Mouse (Mus musculus) bone marrow macrophage, adult 2 months (primary cell): ENCODE measurements around the gene Pla2g1b. TPM values are rescaled to one million over a fixed set of nuclear protein-coding genes. Genes with fewer than 3 reads are reported as not detected.

Experiments used
- H3K27ac ChIP-seq: 2 replicates; pipeline ENCODE4 v1.5.1; 2012; ENCODE audit warnings: low read depth, low read length; ENCODE audit not compliant: insufficient read depth
- H3K4me1 ChIP-seq: 2 replicates; pipeline ENCODE4 v1.6.1; 2012; ENCODE audit warnings: low read length; ENCODE audit not compliant: control insufficient read depth, insufficient read depth
- H3K4me3 ChIP-seq: 2 replicates; pipeline ENCODE4 v1.5.1; 2012; ENCODE audit warnings: mild to moderate bottlenecking, low read length, moderate library complexity; ENCODE audit not compliant: insufficient read depth
- CTCF ChIP-seq: IDR thresholded peaks from 2 replicates; pipeline ENCODE4 v1.5.1; 2012; ENCODE audit warnings: low read depth, mild to moderate bottlenecking, low read length, moderate library complexity
- POLR2A ChIP-seq: IDR thresholded peaks from 2 replicates; pipeline ENCODE4 v1.6.1; 2012; ENCODE audit warnings: mild to moderate bottlenecking, low read depth, low read length, borderline replicate concordance
- polyA plus RNA-seq: library from polyadenylated mRNA; stranded (reverse); fragments of >200 nt; gene quantifications from 2 replicates; pipeline ENCODE4 v1.2.4, GENCODE M21; 2012; ENCODE audit not compliant: missing spikeins, insufficient read depth, insufficient read length

The Pla2g1b gene
- polyA plus RNA-seq, 1 experiment, result not detected

GRCm38 (mm10) chr5:115485489-115486205, 19.6 kb downstream of the Pla2g1b start:
- Histone ChIP-seq H3K27ac (no peak overlapping the region), H3K4me3 (no peak overlapping the region), H3K4me1 (peaks cover 12% of the 10 kb centered on the region)
- TF ChIP-seq POLR2A (no peak), CTCF (no peak)

- Histone ChIP-seq H3K4me1 (peaks cover 12% of the 10 kb centered on the region), H3K4me3 (no peak overlapping the region), H3K27ac (no peak overlapping the region)
- TF ChIP-seq CTCF (no peak), POLR2A (no peak)
Measured at GRCm38 (mm10) chr5:115486726-115487125, 20.7 kb downstream of the Pla2g1b start.

- Histone ChIP-seq H3K4me3 (no peak overlapping the region), H3K4me1 (peaks cover 16% of the 10 kb centered on the region), H3K27ac (no peak overlapping the region)
- TF ChIP-seq POLR2A (no peak), CTCF (no peak)
Measured at GRCm38 (mm10) chr5:115487353-115487752, 21.3 kb downstream of the Pla2g1b start.

GRCm38 (mm10) chr5:115487942-115488580, 22.0 kb downstream of the Pla2g1b start:
- peak; percentile 50; the same call in 1 of the 2 replicates for TF ChIP-seq CTCF
- TF ChIP-seq POLR2A, result no peak
- Histone ChIP-seq H3K4me3 (0 out of 2 replicates have a peak overlapping the region, but pooled peaks have one; percentile 49), H3K27ac (peak overlapping the region; percentile 97), H3K4me1 (peaks cover 16% of the 10 kb centered on the region)

- Histone ChIP-seq H3K4me1 (peaks cover 20% of the 10 kb centered on the region), H3K4me3 (peak overlapping the region; percentile 49), H3K27ac (peak overlapping the region; percentile 99)
- TF ChIP-seq CTCF, result no peak
- TF ChIP-seq POLR2A, result peak; percentile 89
Measured at GRCm38 (mm10) chr5:115488841-115489698, 23.0 kb downstream of the Pla2g1b start.

- peak overlapping the region; percentile 99 for H3K27ac ChIP-seq
- peaks cover 18% of the 10 kb centered on the region for H3K4me1 ChIP-seq
- peak overlapping the region; percentile 38 for H3K4me3 ChIP-seq
- peak; percentile 97 for TF ChIP-seq POLR2A
- TF ChIP-seq CTCF, result no peak
Measured at GRCm38 (mm10) chr5:115489699-115490637, 23.9 kb downstream of the Pla2g1b start.

GRCm38 (mm10) chr5:115490638-115491000, 24.6 kb downstream of the Pla2g1b start:
- H3K27ac ChIP-seq, result no peak overlapping the region

GRCm38 (mm10) chr5:115491076-115491475, 25.0 kb downstream of the Pla2g1b start:
- TF ChIP-seq CTCF (no peak), POLR2A (no peak)
- H3K4me1 ChIP-seq, result peaks cover 16% of the 10 kb centered on the region
- no peak overlapping the region for H3K27ac ChIP-seq
- no peak overlapping the region for H3K4me3 ChIP-seq

More at GRCm38 (mm10) chr5:115490638-115491000, 24.6 kb downstream of the Pla2g1b start:
- H3K4me3 ChIP-seq, result peak overlapping the region; percentile 12; the same call in 1 of the 2 replicates
- TF ChIP-seq POLR2A, result no peak; the same call in 1 of the 2 replicates
- no peak for TF ChIP-seq CTCF
- H3K4me1 ChIP-seq, result peaks cover 16% of the 10 kb centered on the region

- Histone ChIP-seq H3K4me3 (peak overlapping the region; percentile 43), H3K27ac (peak overlapping the region; percentile 25; the same call in 1 of the 2 replicates), H3K4me1 (peaks cover 16% of the 10 kb centered on the region)
- TF ChIP-seq POLR2A, result no peak
- TF ChIP-seq CTCF, result no peak
Measured at GRCm38 (mm10) chr5:115491771-115492322, 25.8 kb downstream of the Pla2g1b start.
